Mouse (Mus musculus) heart, adult 2 months (tissue): ENCODE measurements at regions not wholly inside any gene's neighbourhood (a gene's known extent, or its start where the extent isn't known, plus 50 kb on each side); places are given as distances from the start of the nearest gene placed in this dataset.

Source experiments
- DNase-seq, 2 experiments: peaks; one replicate each; pipeline ENCODE4 v3.0.0; 2021
- H3K27ac ChIP-seq: fragments of 200-600 bp; 2 replicates; pipeline ENCODE4 v1.8.1; 2022
- H3K27me3 ChIP-seq: fragments of 200-500 bp; 2 replicates; pipeline ENCODE4 v1.6.1; 2012; ENCODE audit warnings: mild to moderate bottlenecking, low read length, inconsistent platforms, mixed read lengths; ENCODE audit not compliant: control insufficient read depth, insufficient read depth
- H3K36me3 ChIP-seq: fragments of 200-500 bp; 2 replicates; pipeline ENCODE4 v1.6.1; 2012; ENCODE audit warnings: low read length, inconsistent platforms; ENCODE audit not compliant: control insufficient read depth, insufficient read depth
- H3K4me1 ChIP-seq: fragments of 200-500 bp; 2 replicates; pipeline ENCODE4 v1.6.1; 2011; ENCODE audit warnings: low read length; ENCODE audit not compliant: control insufficient read depth, insufficient read depth
- H3K4me3 ChIP-seq: fragments of 200-600 bp; 2 replicates; pipeline ENCODE4 v1.8.1; 2022
- H3K79me2 ChIP-seq: fragments of 200-500 bp; replicated peaks from 2 replicates; pipeline ENCODE4 v1.6.1; 2012; ENCODE audit warnings: mild to moderate bottlenecking, inconsistent platforms, low read length, moderate library complexity, mixed read lengths; ENCODE audit not compliant: control insufficient read depth, insufficient read depth
- H3K9ac ChIP-seq: fragments of 200-500 bp; 2 replicates; pipeline ENCODE4 v1.6.1; 2012; ENCODE audit warnings: low read depth, mild to moderate bottlenecking, control low read depth, inconsistent platforms, low read length, mixed read lengths
- CTCF ChIP-seq: fragments of 200-600 bp; IDR thresholded peaks from 2 replicates; pipeline ENCODE4 v1.8.1; 2022; ENCODE audit warnings: antibody characterized with exemption, mild to moderate bottlenecking, moderate library complexity
- EP300 ChIP-seq: fragments of 200-500 bp; IDR thresholded peaks from 2 replicates; pipeline ENCODE4 v1.6.1; 2011; ENCODE audit warnings: low read depth, low read length, control low read depth; ENCODE audit not compliant: insufficient read depth
- POLR2A ChIP-seq: fragments of 200-500 bp; IDR thresholded peaks from 2 replicates; pipeline ENCODE4 v1.6.1; 2011; ENCODE audit warnings: mild to moderate bottlenecking, low read depth, low read length, control low read depth; ENCODE audit not compliant: insufficient read depth
- WGBS: fragments of 180-500 bp; shearing (Covaris S2); methylation state at CpG from one replicate; pipeline ENCODE4 v1.1.7; 2018; 5-methylcytosine and 5-hydroxymethylcytosine counted together
- intact Hi-C: fragments of 180-260 bp; cut with DNase I; formaldehyde crosslinking; loops from one replicate; pipeline ENCODE4 v1.15.1; 2025

DNA sequence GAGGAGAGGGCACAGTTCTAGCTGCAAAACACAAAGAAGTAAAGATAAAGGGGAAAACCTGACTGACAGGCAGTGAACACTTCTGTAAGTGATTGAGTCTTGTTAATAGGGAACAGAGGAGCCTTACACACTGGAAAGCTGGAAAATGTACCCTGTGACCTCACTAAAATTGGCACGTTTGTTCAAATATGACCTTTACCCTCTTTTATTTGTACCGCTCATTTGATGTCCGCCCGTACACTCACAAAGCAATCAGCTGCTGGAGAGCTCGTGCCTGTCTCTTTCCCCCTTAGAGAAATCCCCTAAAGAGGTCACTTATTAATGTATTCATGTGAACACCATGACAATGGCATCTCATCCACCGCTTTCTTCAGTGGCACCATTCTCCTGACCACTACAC is 819.4 kb downstream of the Defb40 start:
- intact Hi-C loops = no loop called here
- Histone ChIP-seq H3K79me2 (no peaks in the 10 kb centered on the region), H3K36me3 (no peaks in the 10 kb centered on the region), H3K4me1 (no peaks in the 10 kb centered on the region), H3K27me3 (no peaks in the 10 kb centered on the region), H3K9ac (no peak overlapping the region), H3K27ac (no peak overlapping the region), H3K4me3 (no peak overlapping the region)
- DNase-seq = no peak
- no peak for TF ChIP-seq CTCF
- TF ChIP-seq EP300 = no peak
- TF ChIP-seq POLR2A = no peak
- 82% methylated on average over 6 of the region's 6 CpGs for WGBS

DNA sequence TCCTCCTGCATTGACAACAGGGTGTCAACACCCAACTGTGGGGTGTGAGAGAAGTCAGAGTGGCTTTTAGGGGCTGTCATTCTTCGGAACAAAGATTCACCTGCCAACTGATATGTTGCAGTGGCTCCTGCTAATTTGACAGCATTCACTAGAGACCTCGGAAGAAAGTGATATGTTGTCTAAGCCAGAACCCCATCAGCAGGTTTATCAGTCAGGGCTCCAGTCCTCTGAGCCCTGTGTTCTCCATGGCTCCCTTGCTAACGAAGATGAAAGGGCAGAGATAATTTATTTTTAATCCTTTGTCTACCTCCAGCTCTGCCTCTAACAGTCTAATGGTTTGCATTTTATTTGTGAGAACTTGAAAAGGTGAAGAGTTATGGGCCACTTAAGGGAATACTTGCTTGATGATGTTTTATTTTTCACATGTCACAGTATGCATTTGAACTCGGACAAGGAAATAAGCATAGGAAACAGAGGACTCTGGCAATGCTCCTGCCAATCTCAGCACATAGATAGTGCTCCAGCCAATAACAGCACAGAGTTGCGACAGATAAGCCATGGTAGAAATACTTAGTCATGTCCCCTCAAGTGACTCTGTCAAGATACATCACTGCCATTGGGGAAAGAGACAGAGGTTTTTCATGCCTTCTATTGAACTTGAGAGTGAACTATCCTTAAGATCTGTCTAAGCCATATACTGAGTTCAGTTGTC is 862.6 kb downstream of the Defb40 start:
- no peaks in the 10 kb centered on the region for H3K79me2 ChIP-seq
- WGBS = 33% methylated on average over 5 of the region's 5 CpGs
- no peak overlapping the region for H3K9ac ChIP-seq
- no peak for DNase-seq
- intact Hi-C loops = no loop called here
- no peaks in the 10 kb centered on the region for H3K36me3 ChIP-seq
- no peaks in the 10 kb centered on the region for H3K4me1 ChIP-seq
- no peak overlapping the region for H3K4me3 ChIP-seq
- no peak for TF ChIP-seq CTCF
- TF ChIP-seq EP300 = no peak
- no peak for TF ChIP-seq POLR2A
- no peaks in the 10 kb centered on the region for H3K27me3 ChIP-seq
- no peak overlapping the region for H3K27ac ChIP-seq

DNA sequence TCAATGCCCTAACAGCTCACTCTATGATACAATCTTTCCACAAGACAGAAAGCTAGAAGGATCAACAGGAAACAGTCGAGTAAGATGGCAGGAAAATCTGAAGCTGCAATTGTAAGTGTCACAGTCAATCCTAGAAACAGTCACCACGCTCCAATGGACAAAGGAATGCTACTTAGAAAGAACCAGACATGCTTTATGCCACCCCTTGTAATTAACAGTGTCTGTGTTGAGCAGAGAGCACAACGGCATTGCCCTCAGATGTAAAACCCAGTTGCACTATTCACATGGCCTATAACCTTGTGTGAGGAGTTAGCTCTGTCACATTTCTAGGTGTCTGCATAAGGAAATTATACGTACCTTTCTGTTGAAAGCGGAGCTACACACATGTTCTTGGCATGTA is 864.8 kb downstream of the Defb40 start:
- intact Hi-C loops = no loop called here
- no peak for TF ChIP-seq EP300
- no peak for TF ChIP-seq CTCF
- TF ChIP-seq POLR2A = no peak
- Histone ChIP-seq H3K27me3 (no peaks in the 10 kb centered on the region), H3K4me3 (no peak overlapping the region), H3K9ac (no peak overlapping the region), H3K27ac (no peak overlapping the region), H3K4me1 (no peaks in the 10 kb centered on the region), H3K36me3 (no peaks in the 10 kb centered on the region), H3K79me2 (no peaks in the 10 kb centered on the region)
- 68% methylated on average over 5 of the region's 5 CpGs for WGBS
- DNase-seq = no peak

DNA sequence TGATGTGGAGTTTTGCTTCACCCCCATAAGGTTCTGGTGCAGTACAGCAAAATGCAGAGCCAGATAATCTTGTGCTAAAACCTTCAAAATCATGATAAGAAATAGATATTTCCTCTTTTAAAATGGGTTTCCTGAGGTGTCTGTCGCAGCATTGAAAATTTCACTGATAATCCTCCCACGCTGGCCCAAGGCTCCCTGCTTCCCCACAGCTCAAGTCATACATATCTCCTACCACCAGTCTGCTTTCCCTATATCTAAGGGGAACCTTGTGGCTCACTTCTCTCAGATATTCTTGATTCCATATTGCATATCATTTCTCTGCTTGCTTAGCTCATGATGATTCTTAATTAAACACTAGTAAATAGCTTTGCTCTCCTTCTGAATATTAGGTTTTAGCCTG is 868.6 kb downstream of the Defb40 start:
- WGBS = 46% methylated on average over 2 of the region's 2 CpGs
- Histone ChIP-seq H3K27ac (no peak overlapping the region), H3K4me3 (no peak overlapping the region), H3K4me1 (no peaks in the 10 kb centered on the region), H3K9ac (no peak overlapping the region), H3K27me3 (no peaks in the 10 kb centered on the region), H3K36me3 (no peaks in the 10 kb centered on the region), H3K79me2 (no peaks in the 10 kb centered on the region)
- no peak for DNase-seq
- no peak for TF ChIP-seq POLR2A
- no peak for TF ChIP-seq EP300
- no peak for TF ChIP-seq CTCF
- intact Hi-C loops = no loop called here

DNA sequence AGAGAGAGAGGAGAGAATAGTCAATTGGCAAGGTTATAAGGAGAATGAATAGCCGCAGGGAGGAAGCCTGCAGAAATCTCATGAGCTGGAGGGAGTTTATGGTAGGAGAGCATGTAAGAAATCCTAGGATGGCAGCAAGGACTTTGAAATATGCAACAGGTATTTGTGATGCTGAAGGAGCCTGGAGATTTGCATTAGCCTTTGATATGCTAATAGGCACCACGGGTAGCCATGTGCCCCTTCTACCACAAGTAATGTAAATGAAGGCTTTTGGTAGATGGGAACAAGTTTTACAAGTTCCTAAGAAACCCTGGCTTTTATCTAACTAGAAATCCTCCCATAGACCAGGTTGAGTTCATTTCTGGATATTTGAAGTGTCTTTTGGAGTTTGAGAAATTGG is 871.2 kb downstream of the Defb40 start:
- H3K4me3 ChIP-seq = no peak overlapping the region
- no peak for DNase-seq
- H3K9ac ChIP-seq = no peak overlapping the region
- 61% methylated on average over 2 of the region's 2 CpGs for WGBS
- no peak overlapping the region for H3K27ac ChIP-seq
- H3K79me2 ChIP-seq = no peaks in the 10 kb centered on the region
- no peaks in the 10 kb centered on the region for H3K36me3 ChIP-seq
- no peaks in the 10 kb centered on the region for H3K27me3 ChIP-seq
- no peaks in the 10 kb centered on the region for H3K4me1 ChIP-seq
- TF ChIP-seq CTCF (no peak), EP300 (no peak), POLR2A (no peak)
- intact Hi-C loops = no loop called here

DNA sequence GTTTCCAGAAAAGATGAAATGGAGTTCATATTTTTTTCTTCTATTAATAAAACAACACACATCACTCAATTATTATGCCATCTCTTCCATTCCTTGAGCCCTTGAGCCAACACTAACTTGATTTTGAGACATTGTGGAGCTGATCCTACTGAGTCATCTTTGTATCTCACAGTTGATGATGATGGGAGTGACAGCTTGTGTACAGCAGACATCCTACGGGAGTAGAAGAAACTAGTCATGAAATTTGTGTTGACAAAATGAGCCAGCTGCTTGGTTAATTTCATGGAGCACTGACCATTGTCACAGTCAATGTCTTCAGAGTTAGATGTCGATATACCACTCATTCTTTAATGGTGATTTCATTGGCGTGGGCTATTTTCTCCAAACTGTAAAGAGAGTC is 912.6 kb downstream of the Defb40 start:
- no peak overlapping the region for H3K27ac ChIP-seq
- H3K36me3 ChIP-seq = no peaks in the 10 kb centered on the region
- TF ChIP-seq EP300 = no peak
- TF ChIP-seq CTCF = no peak
- no peak for TF ChIP-seq POLR2A
- intact Hi-C loops = no loop called here
- H3K9ac ChIP-seq = no peak overlapping the region
- DNase-seq = no peak
- no peaks in the 10 kb centered on the region for H3K27me3 ChIP-seq
- no peak overlapping the region for H3K4me3 ChIP-seq
- no peaks in the 10 kb centered on the region for H3K4me1 ChIP-seq
- 64% methylated on average over 3 of the region's 3 CpGs for WGBS
- no peaks in the 10 kb centered on the region for H3K79me2 ChIP-seq
